Mouse (Mus musculus) neural tube, embryonic 15.5 days (tissue): ENCODE measurements at regions not wholly inside any gene's neighbourhood (a gene's known extent, or its start where the extent isn't known, plus 50 kb on each side); places are given as distances from the start of the nearest gene placed in this dataset.

ENCODE experiments used
- ATAC-seq: fragments of 200-750 bp; cut with Nextera tagmentation; 2 replicates; pipeline ENCODE4 v1.8.0; 2017; ENCODE audit warnings: mild to moderate bottlenecking, moderate TSS enrichment, moderate library complexity; ENCODE audit not compliant: low FRiP score
- H3K27ac ChIP-seq: fragments of 300-500 bp; sonication (generic); replicated peaks from 2 replicates; pipeline ENCODE4 v1.5.1; 2015; ENCODE audit warnings: mild to moderate bottlenecking, inconsistent platforms
- H3K27me3 ChIP-seq: fragments of 300-500 bp; sonication (generic); replicated peaks from 2 replicates; pipeline ENCODE4 v1.6.1; 2015; ENCODE audit warnings: inconsistent platforms
- H3K36me3 ChIP-seq: fragments of 300-500 bp; sonication (generic); 2 replicates; pipeline ENCODE4 v1.6.1; 2015; ENCODE audit warnings: inconsistent platforms
- H3K4me1 ChIP-seq: fragments of 300-500 bp; sonication (generic); 2 replicates; pipeline ENCODE4 v1.6.1; 2015; ENCODE audit warnings: inconsistent platforms
- H3K4me2 ChIP-seq: fragments of 300-500 bp; sonication (generic); 2 replicates; pipeline ENCODE4 v1.6.1; 2015; ENCODE audit warnings: inconsistent platforms, mild to moderate bottlenecking, moderate library complexity
- H3K4me3 ChIP-seq: fragments of 300-500 bp; sonication (generic); replicated peaks from 2 replicates; pipeline ENCODE4 v1.5.1; 2015; ENCODE audit warnings: mild to moderate bottlenecking, inconsistent platforms
- H3K9ac ChIP-seq: fragments of 300-500 bp; sonication (generic); replicated peaks from 2 replicates; pipeline ENCODE4 v1.6.1; 2015; ENCODE audit warnings: mild to moderate bottlenecking, inconsistent platforms
- H3K9me3 ChIP-seq: fragments of 300-500 bp; sonication (generic); replicated peaks from 2 replicates; pipeline ENCODE4 v1.6.1; 2016; ENCODE audit warnings: inconsistent platforms
- WGBS: fragments of 180-500 bp; shearing (Covaris S2); methylation state at CpG from one replicate; pipeline ENCODE4 v1.1.7; 2015; ENCODE audit warnings: mixed read lengths; 5-methylcytosine and 5-hydroxymethylcytosine counted together

DNA sequence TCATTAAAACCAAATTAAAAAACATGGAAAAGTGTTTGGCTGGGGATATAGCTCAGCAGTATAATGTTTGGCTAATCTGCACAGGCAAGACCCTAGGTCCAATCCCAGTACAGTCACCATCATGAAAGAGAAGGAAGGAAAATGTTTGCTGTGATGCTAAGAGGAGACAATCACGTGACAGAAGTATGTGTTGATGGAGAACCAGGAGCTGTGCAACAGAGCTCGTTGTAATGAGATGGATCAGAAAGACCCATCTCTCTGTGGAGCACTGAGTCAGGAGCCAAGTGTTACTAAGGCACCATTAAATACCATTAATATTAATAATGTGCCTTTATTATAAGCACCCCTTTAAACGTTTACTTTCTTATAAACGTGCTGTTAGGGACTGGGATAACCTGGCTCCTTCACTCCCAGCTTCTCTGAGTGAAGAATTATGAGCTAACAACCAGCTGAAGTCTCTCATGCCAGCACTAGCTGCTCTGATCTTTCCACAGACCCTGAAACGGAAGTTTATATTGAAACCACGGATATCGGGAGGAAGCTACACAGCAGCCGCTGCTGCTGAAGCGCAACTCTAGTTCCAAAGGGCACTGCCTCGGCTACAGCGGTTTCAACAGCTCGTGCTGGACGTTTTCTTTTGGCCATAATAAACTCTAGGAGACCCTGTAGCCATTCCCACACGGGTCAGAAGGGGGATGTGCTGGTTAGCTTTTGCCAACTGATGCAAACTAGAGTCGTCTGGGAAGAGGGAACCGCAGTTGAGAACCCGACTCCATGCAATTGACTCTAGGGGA, 167.7 kb downstream of the Tex36 start:
- no peaks in the 10 kb centered on the region for H3K36me3 ChIP-seq
- no peak overlapping the region for H3K4me3 ChIP-seq
- no peak overlapping the region for H3K4me2 ChIP-seq
- 72% methylated on average over 17 of the region's 17 CpGs for WGBS
- H3K9me3 ChIP-seq, result no peaks in the 10 kb centered on the region
- H3K27ac ChIP-seq, result no peak overlapping the region
- ATAC-seq, result no peak
- H3K27me3 ChIP-seq, result no peaks in the 10 kb centered on the region
- 0 out of 2 replicates have a peak, but pooled peaks cover 4% of the 10 kb centered on the region for H3K4me1 ChIP-seq
- H3K9ac ChIP-seq, result no peak overlapping the region

- ATAC-seq, result no peak
- Histone ChIP-seq H3K27ac (no peak overlapping the region), H3K4me2 (no peak overlapping the region), H3K36me3 (no peaks in the 10 kb centered on the region), H3K4me1 (no peaks in the 10 kb centered on the region), H3K9me3 (no peaks in the 10 kb centered on the region), H3K27me3 (no peaks in the 10 kb centered on the region), H3K9ac (no peak overlapping the region), H3K4me3 (no peak overlapping the region)
- WGBS, result 88% methylated on average over 1 of the region's 1 CpGs
Measured at GRCm38 (mm10) chr7:133432343-133432742, 169.6 kb downstream of the Tex36 start.

DNA sequence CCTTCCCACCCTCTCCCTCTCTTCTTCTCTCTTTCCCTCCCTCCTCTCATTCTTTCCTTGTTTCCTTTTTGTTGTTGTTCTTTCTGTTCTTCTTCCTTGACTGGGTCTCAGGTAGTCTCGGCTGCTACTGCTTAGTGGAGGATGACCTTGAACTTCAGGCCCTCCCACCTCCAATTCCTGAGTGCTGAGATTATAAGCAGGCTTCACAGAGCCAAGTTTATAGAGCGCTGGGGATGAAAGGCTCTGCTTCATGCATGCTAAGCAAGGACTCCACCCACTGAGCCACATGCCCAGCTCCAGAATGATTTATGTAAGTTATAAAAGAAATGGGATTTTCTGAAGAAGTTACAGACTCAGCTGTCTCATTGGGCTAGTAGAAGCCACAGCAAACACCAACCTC, 199.9 kb downstream of the Tex36 start:
- Histone ChIP-seq H3K9ac (no peak overlapping the region), H3K9me3 (no peaks in the 10 kb centered on the region), H3K27ac (no peak overlapping the region), H3K36me3 (no peaks in the 10 kb centered on the region), H3K4me3 (no peak overlapping the region), H3K27me3 (no peaks in the 10 kb centered on the region), H3K4me2 (no peak overlapping the region), H3K4me1 (peaks cover 9% of the 10 kb centered on the region; the same call in 1 of the 2 replicates)
- no peak for ATAC-seq
- WGBS, result 49% methylated on average over 2 of the region's 2 CpGs

GRCm38 (mm10) chr7:133400691-133401090, 201.3 kb downstream of the Tex36 start:
- H3K4me3 ChIP-seq, result no peak overlapping the region
- H3K27ac ChIP-seq, result no peak overlapping the region
- no peaks in the 10 kb centered on the region for H3K36me3 ChIP-seq
- ATAC-seq, result no peak
- H3K4me2 ChIP-seq, result no peak overlapping the region
- 65% methylated on average over 4 of the region's 4 CpGs for WGBS
- H3K9ac ChIP-seq, result no peak overlapping the region
- peaks cover 9% of the 10 kb centered on the region; the same call in 1 of the 2 replicates for H3K4me1 ChIP-seq
- H3K9me3 ChIP-seq, result no peaks in the 10 kb centered on the region
- H3K27me3 ChIP-seq, result no peaks in the 10 kb centered on the region

DNA sequence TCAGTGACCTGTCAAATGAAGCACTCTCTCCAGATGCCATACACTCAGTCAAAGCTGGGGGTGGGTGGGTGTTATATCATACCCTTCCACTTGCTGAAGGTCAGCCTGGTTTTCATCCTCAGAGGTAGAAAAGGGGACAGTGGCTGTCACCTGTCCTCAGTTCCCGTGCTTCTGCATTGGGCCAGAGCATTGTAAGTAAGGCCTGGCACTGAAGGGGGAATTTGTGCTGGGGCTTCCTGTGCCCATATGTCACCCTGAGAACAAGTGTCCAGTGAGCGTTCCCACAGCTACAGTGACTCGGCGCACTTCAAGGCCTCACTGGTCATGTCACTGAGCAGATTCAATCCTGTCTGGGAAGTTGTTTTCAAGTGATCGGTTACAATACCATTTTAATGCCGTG, 213.2 kb downstream of the Tex36 start:
- Histone ChIP-seq H3K4me3 (no peak overlapping the region), H3K9ac (no peak overlapping the region), H3K27ac (no peak overlapping the region), H3K9me3 (no peaks in the 10 kb centered on the region), H3K4me2 (no peak overlapping the region), H3K4me1 (peaks cover 4% of the 10 kb centered on the region; the same call in 1 of the 2 replicates), H3K27me3 (no peaks in the 10 kb centered on the region), H3K36me3 (no peaks in the 10 kb centered on the region)
- 86% methylated on average over 6 of the region's 6 CpGs for WGBS
- no peak for ATAC-seq

- Histone ChIP-seq H3K9ac (no peak overlapping the region), H3K4me3 (no peak overlapping the region), H3K4me1 (peaks cover 6% of the 10 kb centered on the region; the same call in 1 of the 2 replicates), H3K36me3 (no peaks in the 10 kb centered on the region), H3K27me3 (no peaks in the 10 kb centered on the region), H3K27ac (no peak overlapping the region), H3K4me2 (no peak overlapping the region), H3K9me3 (no peaks in the 10 kb centered on the region)
- ATAC-seq, result no peak
- 64% methylated on average over 7 of the region's 7 CpGs for WGBS
Measured at GRCm38 (mm10) chr7:133382032-133382712, 219.8 kb downstream of the Tex36 start.

DNA sequence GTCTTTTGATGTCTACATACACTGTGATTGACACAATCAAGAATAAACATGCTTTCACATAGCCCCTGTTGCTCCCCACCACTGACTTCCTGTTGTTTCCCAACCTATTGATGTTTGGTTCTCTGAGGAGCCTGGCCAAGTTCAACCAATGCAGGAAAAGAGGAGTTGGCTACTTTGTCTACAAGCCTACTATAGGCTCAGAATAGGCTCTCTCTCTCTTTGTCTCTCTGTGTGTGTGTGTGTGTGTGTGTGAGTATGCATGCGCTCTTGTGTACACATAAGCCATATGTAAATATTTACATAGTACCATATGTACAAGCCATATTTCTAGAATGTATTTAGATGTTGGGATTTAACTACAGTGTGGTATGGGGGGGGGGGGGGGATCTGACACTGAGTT, 222.6 kb downstream of the Tex36 start:
- 0 out of 2 replicates have a peak, but pooled peaks cover 2% of the 10 kb centered on the region for H3K4me1 ChIP-seq
- no peak for ATAC-seq
- H3K9ac ChIP-seq, result no peak overlapping the region
- H3K27me3 ChIP-seq, result no peaks in the 10 kb centered on the region
- H3K4me3 ChIP-seq, result no peak overlapping the region
- H3K36me3 ChIP-seq, result no peaks in the 10 kb centered on the region
- H3K27ac ChIP-seq, result no peak overlapping the region
- no peaks in the 10 kb centered on the region for H3K9me3 ChIP-seq
- WGBS, result 83% methylated on average over 1 of the region's 1 CpGs
- H3K4me2 ChIP-seq, result no peak overlapping the region

GRCm38 (mm10) chr7:133378338-133378737, 223.6 kb downstream of the Tex36 start:
- H3K27me3 ChIP-seq, result no peaks in the 10 kb centered on the region
- H3K4me3 ChIP-seq, result no peak overlapping the region
- H3K4me1 ChIP-seq, result 0 out of 2 replicates have a peak, but pooled peaks cover 2% of the 10 kb centered on the region
- no peak overlapping the region for H3K27ac ChIP-seq
- WGBS, result 83% methylated on average over 5 of the region's 5 CpGs
- no peaks in the 10 kb centered on the region for H3K36me3 ChIP-seq
- no peak overlapping the region for H3K9ac ChIP-seq
- H3K4me2 ChIP-seq, result no peak overlapping the region
- no peak for ATAC-seq
- no peaks in the 10 kb centered on the region for H3K9me3 ChIP-seq

DNA sequence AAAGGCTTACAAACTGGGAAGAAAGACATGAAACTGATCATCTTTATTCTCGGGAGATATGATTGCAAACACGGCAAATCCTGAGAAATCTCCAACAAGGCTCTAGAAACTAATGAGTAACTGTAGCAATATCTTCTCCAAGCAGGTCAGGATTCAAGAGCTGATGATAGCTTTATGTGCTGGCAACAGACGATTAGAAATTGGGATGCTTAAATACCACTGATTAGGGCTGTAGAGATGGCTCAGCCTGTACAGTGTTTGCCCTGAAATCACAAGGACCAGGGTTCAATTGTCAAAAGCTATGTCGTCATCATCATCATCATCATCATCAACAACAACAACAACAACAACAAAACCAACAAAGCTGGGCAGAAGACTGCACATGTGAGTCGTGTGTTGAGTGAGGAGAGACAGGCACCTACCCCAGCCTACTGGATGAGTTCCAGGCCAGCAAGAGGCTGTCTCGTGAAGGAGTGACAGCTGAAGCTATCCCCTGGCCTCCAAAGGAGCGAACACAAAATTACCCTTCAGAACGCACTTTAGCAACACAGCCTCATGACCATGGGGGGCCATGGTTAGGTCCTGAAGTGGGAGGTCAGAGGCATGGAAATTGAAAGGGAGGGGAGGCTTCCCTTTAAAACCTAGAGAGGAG, 225.0 kb downstream of the Tex36 start:
- Histone ChIP-seq H3K4me3 (no peak overlapping the region), H3K4me2 (no peak overlapping the region), H3K9me3 (no peaks in the 10 kb centered on the region), H3K9ac (no peak overlapping the region), H3K27ac (no peak overlapping the region), H3K36me3 (no peaks in the 10 kb centered on the region), H3K4me1 (0 out of 2 replicates have a peak, but pooled peaks cover 2% of the 10 kb centered on the region), H3K27me3 (no peaks in the 10 kb centered on the region)
- ATAC-seq, result no peak
- 56% methylated on average over 8 of the region's 8 CpGs for WGBS

GRCm38 (mm10) chr7:133372695-133373094, 229.3 kb downstream of the Tex36 start:
- H3K27ac ChIP-seq, result no peak overlapping the region
- no peaks in the 10 kb centered on the region for H3K27me3 ChIP-seq
- ATAC-seq, result no peak
- H3K9ac ChIP-seq, result no peak overlapping the region
- WGBS, result 56% methylated on average over 2 of the region's 2 CpGs
- H3K4me2 ChIP-seq, result no peak overlapping the region
- no peaks in the 10 kb centered on the region for H3K36me3 ChIP-seq
- no peaks in the 10 kb centered on the region for H3K4me1 ChIP-seq
- H3K4me3 ChIP-seq, result no peak overlapping the region
- H3K9me3 ChIP-seq, result no peaks in the 10 kb centered on the region

GRCm38 (mm10) chr7:133370542-133370941, 231.4 kb downstream of the Tex36 start:
- Histone ChIP-seq H3K27ac (no peak overlapping the region), H3K9ac (no peak overlapping the region), H3K4me2 (no peak overlapping the region), H3K27me3 (no peaks in the 10 kb centered on the region), H3K4me3 (no peak overlapping the region), H3K9me3 (no peaks in the 10 kb centered on the region), H3K4me1 (no peaks in the 10 kb centered on the region), H3K36me3 (no peaks in the 10 kb centered on the region)
- ATAC-seq, result no peak
- WGBS, result 96% methylated on average over 5 of the region's 5 CpGs

DNA sequence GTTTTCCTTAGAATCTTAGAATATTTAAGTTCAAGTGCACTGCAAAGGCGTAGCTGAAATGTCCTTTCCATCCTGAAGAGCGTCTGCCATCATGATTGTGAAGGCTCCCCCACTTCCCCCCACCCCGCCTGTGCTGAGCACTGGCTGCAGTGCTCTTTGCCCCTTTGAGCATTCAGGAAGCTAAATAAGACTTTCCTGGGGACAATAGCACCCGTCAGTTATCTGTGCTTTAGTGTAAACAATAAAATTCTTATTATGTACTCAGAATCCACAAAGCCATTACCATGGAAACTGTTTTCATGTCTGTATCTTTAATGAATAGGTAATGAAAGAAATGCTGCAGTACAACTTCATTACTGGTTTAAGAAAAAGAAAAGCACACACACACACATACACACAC, 237.4 kb downstream of the Tex36 start:
- Histone ChIP-seq H3K9ac (no peak overlapping the region), H3K4me3 (no peak overlapping the region), H3K4me1 (peaks cover 11% of the 10 kb centered on the region), H3K4me2 (no peak overlapping the region), H3K9me3 (no peaks in the 10 kb centered on the region), H3K36me3 (no peaks in the 10 kb centered on the region), H3K27me3 (no peaks in the 10 kb centered on the region), H3K27ac (peak overlapping the region; percentile 48)
- whole genome bisulfite sequencing, result 28% methylated on average over 4 of the region's 4 CpGs
- no peak for ATAC-seq
